Mouse (Mus musculus) layer of hippocampus, postnatal 10 days (tissue): Measurements from ENCODE around the gene Plk2. TPM values are rescaled to one million over a fixed set of nuclear protein-coding genes. Genes with fewer than 3 reads are reported as not detected.
"Not testable (repeated sequence)": the region's sequence is repeated elsewhere in the genome, so short reads cannot be mapped to it uniquely, and the experiment has no call there.

Experiments used
- DNase-seq, 2 experiments: peaks; one replicate each; pipeline ENCODE4 v3.0.0; 2021; ENCODE audit warnings: low spot score in 2 of 2
- total RNA-seq, 2 experiments: library from RNA; stranded (reverse); gene quantifications; 2 replicates each; pipeline ENCODE4 v1.2.3; 2021

Plk2 gene
- total RNA-seq, 2 experiments from 2014 or later, result 207 to 227 TPM

GRCm38 (mm10) chr13:110404686-110405085, 9.8 kb downstream of the Plk2 start:
- not testable (repeated sequence) for DNase-seq

- DNase-seq, result no peak
These were observed 11.3 kb downstream of the Plk2 start for GRCm38 (mm10) chr13:110406152-110406551.

- DNase-seq, result no peak
These were observed 17.8 kb downstream of the Plk2 start for GRCm38 (mm10) chr13:110412572-110413209.

- DNase-seq, result no peak
These were observed 23.8 kb downstream of the Plk2 start for GRCm38 (mm10) chr13:110418656-110419055.

- no peak for DNase-seq
These were observed 24.8 kb downstream of the Plk2 start for GRCm38 (mm10) chr13:110419640-110420039.

GRCm38 (mm10) chr13:110422434-110422833, 27.6 kb downstream of the Plk2 start:
- DNase-seq, result no peak

- no peak for DNase-seq
These were observed 30.8 kb downstream of the Plk2 start for GRCm38 (mm10) chr13:110425512-110426222.

- DNase-seq, result no peak
These were observed 36.5 kb downstream of the Plk2 start for GRCm38 (mm10) chr13:110431388-110431787.

- DNase-seq, result no peak
These were observed 37.3 kb downstream of the Plk2 start for GRCm38 (mm10) chr13:110432062-110432566.

- no peak for DNase-seq
These were observed 37.8 kb downstream of the Plk2 start for GRCm38 (mm10) chr13:110432613-110433012.

- no peak for DNase-seq
These were observed 41.8 kb downstream of the Plk2 start for GRCm38 (mm10) chr13:110436692-110437091.

GRCm38 (mm10) chr13:110438624-110439023, 43.8 kb downstream of the Plk2 start:
- peak; percentile 11 to 26 for DNase-seq

GRCm38 (mm10) chr13:110444335-110444734, 49.5 kb downstream of the Plk2 start:
- DNase-seq, result no peak

- no peak for DNase-seq
These were observed 50.0 kb downstream of the Plk2 start for GRCm38 (mm10) chr13:110444894-110445293.

- DNase-seq, result no peak
These were observed 51.6 kb downstream of the Plk2 start for GRCm38 (mm10) chr13:110446434-110446833.

- DNase-seq, result no peak
These were observed 55.2 kb downstream of the Plk2 start for GRCm38 (mm10) chr13:110450056-110450455.

Other genes starting within 250 kb of the Plk2 start
- gene Rab3c, start 114.0 kb upstream of the Plk2 start, total RNA-seq, result 100 to 1,000 TPM; 154 to 168 TPM
- not detected for gene Gapt, start 37.8 kb upstream of the Plk2 start, total RNA-seq